Mouse (Mus musculus): ENCODE data around the gene Ifngr2.

- no peak for TF ChIP-seq GATA1 (IDR thresholded peaks at IDR 0.05; ENCODE audit: borderline replicate concordance, low read length)
- TF ChIP-seq FLI1 (IDR thresholded peaks at IDR 0.05; ENCODE audit: low read length) = no peak
Measured at GRCm38 (mm10) chr16:91506396-91506795, 40.5 kb upstream of the Ifngr2 start.
